Mouse (Mus musculus) megakaryocyte, embryonic 14.5 days (primary cell): ENCODE measurements at regions not wholly inside any gene's neighbourhood (a gene's known extent, or its start where the extent isn't known, plus 50 kb on each side); places are given as distances from the start of the nearest gene placed in this dataset.

Source experiments
- FLI1 ChIP-seq: IDR thresholded peaks from 2 replicates; pipeline ENCODE4 v1.6.1; 2012; ENCODE audit warnings: low read length, inconsistent platforms, mixed read lengths
- GATA1 ChIP-seq: IDR thresholded peaks from 3 replicates; pipeline ENCODE4 v1.6.1; 2012; ENCODE audit warnings: mixed read lengths, low read length, inconsistent platforms, borderline replicate concordance

DNA sequence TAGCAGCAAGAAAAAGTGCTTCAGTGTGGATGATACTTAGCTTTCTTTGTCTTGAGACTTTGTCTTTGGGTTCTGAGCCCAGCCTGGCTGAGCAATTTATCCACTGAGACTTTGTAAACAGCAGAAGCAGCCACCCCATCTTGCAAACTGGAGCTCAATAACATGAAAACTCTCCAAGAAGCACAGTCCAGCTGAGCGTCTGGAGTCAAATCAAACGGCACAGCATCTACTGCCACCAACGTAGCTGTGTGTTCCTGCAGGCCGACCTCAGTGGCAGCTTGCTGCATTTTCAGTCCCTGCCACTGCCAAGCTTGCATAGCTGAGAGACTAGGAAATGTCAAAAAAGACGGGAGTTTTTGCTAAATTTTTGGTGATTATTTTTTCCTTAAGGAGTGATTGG is 68.8 kb upstream of the Galnt17 start:
- no peak for TF ChIP-seq FLI1
- no peak for TF ChIP-seq GATA1
